Mouse (Mus musculus) lung, postnatal 36 days (tissue): ENCODE results near the gene Evi5.
A peak's percentile ranks its signal among the peaks of the same experiment; 100 is the strongest.

Experiments
- DNase-seq: peaks from one replicate; pipeline ENCODE4 v3.0.0; 2022; ENCODE audit warnings: mixed read lengths

Evi5 gene

GRCm38 (mm10) chr5:107874561-107875260 lies at the start of gene Evi5:
Gene Evi5, minus strand, starts transcription at chr5:107875107.
- no peak for DNase-seq

GRCm38 (mm10) chr5:107924564-107924963 lies 49.7 kb upstream of the Evi5 start:
- DNase-seq: no peak

GRCm38 (mm10) chr5:107922836-107923235 lies 47.9 kb upstream of the Evi5 start:
- no peak for DNase-seq

GRCm38 (mm10) chr5:107921400-107922252 lies 46.7 kb upstream of the Evi5 start:
- peak; percentile 93 for DNase-seq

GRCm38 (mm10) chr5:107915280-107915679 lies 40.4 kb upstream of the Evi5 start:
- no peak for DNase-seq

GRCm38 (mm10) chr5:107911012-107911411 lies 36.1 kb upstream of the Evi5 start:
- no peak for DNase-seq

GRCm38 (mm10) chr5:107910084-107910616 lies 35.2 kb upstream of the Evi5 start:
- DNase-seq: peak; percentile 54

- DNase-seq: no peak
These were observed 34.8 kb upstream of the Evi5 start for GRCm38 (mm10) chr5:107909668-107910067.

GRCm38 (mm10) chr5:107908514-107909110 lies 33.7 kb upstream of the Evi5 start:
- DNase-seq: no peak

- DNase-seq: no peak
These were observed 29.4 kb upstream of the Evi5 start for GRCm38 (mm10) chr5:107904325-107904724.

- DNase-seq: no peak
These were observed 26.2 kb upstream of the Evi5 start for GRCm38 (mm10) chr5:107901014-107901615.

GRCm38 (mm10) chr5:107900206-107901013 lies 25.5 kb upstream of the Evi5 start, which contains the start of gene Rpl5:
Gene Rpl5, plus strand, starts transcription at chr5:107900502.
- DNase-seq: peak; percentile 98

- no peak for DNase-seq
These were observed 21.4 kb upstream of the Evi5 start for GRCm38 (mm10) chr5:107896265-107896664.

GRCm38 (mm10) chr5:107894676-107895075 lies 19.8 kb upstream of the Evi5 start:
- no peak for DNase-seq

- peak; percentile 51 for DNase-seq
These were observed 16.6 kb upstream of the Evi5 start for GRCm38 (mm10) chr5:107891515-107891914.

- no peak for DNase-seq
These were observed 15.3 kb upstream of the Evi5 start for GRCm38 (mm10) chr5:107889994-107890888.

- DNase-seq: no peak
These were observed 5.8 kb upstream of the Evi5 start for GRCm38 (mm10) chr5:107880710-107881109.

- no peak for DNase-seq
These were observed 2.1 kb upstream of the Evi5 start for GRCm38 (mm10) chr5:107877053-107877452.

GRCm38 (mm10) chr5:107875261-107875611 lies 329 bp upstream of the Evi5 start:
- DNase-seq: no peak

GRCm38 (mm10) chr5:107873886-107874302 lies 1.0 kb downstream of the Evi5 start:
- no peak for DNase-seq

- no peak for DNase-seq
These were observed 1.6 kb downstream of the Evi5 start for GRCm38 (mm10) chr5:107873330-107873729.
